Mouse (Mus musculus) heart, adult 2 months (tissue): ENCODE data around the gene Zfp207.

ENCODE experiments used
- CTCF ChIP-seq: fragments of 200-600 bp; IDR thresholded peaks from 2 replicates; pipeline ENCODE4 v1.8.1; 2022; ENCODE audit warnings: antibody characterized with exemption, mild to moderate bottlenecking, moderate library complexity
- EP300 ChIP-seq: fragments of 200-500 bp; IDR thresholded peaks from 2 replicates; pipeline ENCODE4 v1.6.1; 2011; ENCODE audit warnings: low read depth, low read length, control low read depth; ENCODE audit not compliant: insufficient read depth
- POLR2A ChIP-seq: fragments of 200-500 bp; IDR thresholded peaks from 2 replicates; pipeline ENCODE4 v1.6.1; 2011; ENCODE audit warnings: mild to moderate bottlenecking, low read depth, low read length, control low read depth; ENCODE audit not compliant: insufficient read depth

GRCm38 (mm10) chr11:80391407-80392120, 8.5 kb downstream of the Zfp207 start:
- TF ChIP-seq CTCF: no peak
- no peak for TF ChIP-seq POLR2A
- no peak for TF ChIP-seq EP300
